Mouse (Mus musculus) stomach, postnatal 0 days (tissue): Measurements from ENCODE around the gene Hist4h4. TPM values are rescaled to one million over a fixed set of nuclear protein-coding genes. Genes with fewer than 3 reads are reported as not detected.

Experiments
- ATAC-seq: fragments of 200-750 bp; cut with Nextera tagmentation; 2 replicates; pipeline ENCODE4 v1.8.0; 2017; ENCODE audit not compliant: low FRiP score, low TSS enrichment
- DNase-seq: peaks from one replicate; pipeline ENCODE4 v3.0.0-alpha.2; 2016; ENCODE audit warnings: low spot score
- H3K27ac ChIP-seq: fragments of 300-500 bp; sonication (generic); replicated peaks from 2 replicates; pipeline ENCODE4 v1.5.1; 2014; ENCODE audit warnings: mild to moderate bottlenecking, control low read depth
- H3K27me3 ChIP-seq: fragments of 300-500 bp; sonication (generic); 2 replicates; pipeline ENCODE4 v1.6.1; 2014; ENCODE audit warnings: low read length; ENCODE audit not compliant: control insufficient read depth, insufficient read depth
- H3K36me3 ChIP-seq: fragments of 300-500 bp; sonication (generic); 2 replicates; pipeline ENCODE4 v1.6.1; 2014; ENCODE audit warnings: low read length, mixed read lengths; ENCODE audit not compliant: control insufficient read depth, insufficient read depth
- H3K4me1 ChIP-seq: fragments of 300-500 bp; sonication (generic); replicated peaks from 2 replicates; pipeline ENCODE4 v1.6.1; 2014; ENCODE audit warnings: antibody characterized with exemption; ENCODE audit not compliant: control insufficient read depth, insufficient read depth
- H3K4me2 ChIP-seq: fragments of 300-500 bp; sonication (generic); replicated peaks from 2 replicates; pipeline ENCODE4 v1.6.1; 2014; ENCODE audit warnings: low read depth, mild to moderate bottlenecking, control low read depth, moderate library complexity
- H3K4me3 ChIP-seq: fragments of 300-500 bp; sonication (generic); 2 replicates; pipeline ENCODE4 v1.5.1; 2014; ENCODE audit warnings: low read depth, low read length, control low read depth
- H3K9ac ChIP-seq: fragments of 300-500 bp; sonication (generic); 2 replicates; pipeline ENCODE4 v1.6.1; 2014; ENCODE audit warnings: mild to moderate bottlenecking, low read length, control low read depth, mixed read lengths
- H3K9me3 ChIP-seq: fragments of 300-500 bp; sonication (generic); 2 replicates; pipeline ENCODE4 v1.6.1; 2016; ENCODE audit warnings: low read length; ENCODE audit not compliant: control insufficient read depth
- CTCF ChIP-seq: IDR thresholded peaks from 2 replicates; pipeline ENCODE4 v1.5.1; 2016; ENCODE audit warnings: antibody characterized with exemption, low read depth, mild to moderate bottlenecking, moderate library complexity
- EP300 ChIP-seq: optimal IDR thresholded peaks from 2 replicates; pipeline ENCODE3; 2016; ENCODE audit warnings: antibody characterized with exemption
- WGBS: fragments of 180-500 bp; shearing (Covaris S2); extraction: QIAGEN DNeasy Blood & Tissue Kit; methylation state at CpG from one replicate; pipeline ENCODE4 v1.1.7; 2014; 5-methylcytosine and 5-hydroxymethylcytosine counted together
- polyA plus RNA-seq: library from polyadenylated mRNA; unstranded; fragments of >200 nt; fragmentation: Nextera tagmentation; extraction: Ambion mirVana; gene quantifications from 2 replicates; pipeline ENCODE4 v1.2.1, GENCODE M21; 2015

The Hist4h4 gene
- polyA plus RNA-seq, 1 experiment from 2014 or later = 0.68 TPM

- H3K9me3 ChIP-seq = no peaks in the 10 kb centered on the region
- no peak overlapping the region; the same call in 1 of the 2 replicates for H3K4me2 ChIP-seq
- DNase-seq = peak; percentile 81
- TF ChIP-seq EP300 (no peak), CTCF (no peak)
- H3K9ac ChIP-seq = no peak overlapping the region
- ATAC-seq = peak; percentile 39
- H3K27ac ChIP-seq = peak overlapping the region; percentile 70
- H3K36me3 ChIP-seq = peaks cover 18% of the 10 kb centered on the region
- H3K4me3 ChIP-seq = no peak overlapping the region
- H3K4me1 ChIP-seq = no peaks in the 10 kb centered on the region; the same call in 1 of the 2 replicates
- H3K27me3 ChIP-seq = no peaks in the 10 kb centered on the region
- WGBS = 64% methylated on average over 10 of the region's 10 CpGs
Measured at GRCm38 (mm10) chr6:136811196-136811595, 7.0 kb upstream of the Hist4h4 start.

DNA sequence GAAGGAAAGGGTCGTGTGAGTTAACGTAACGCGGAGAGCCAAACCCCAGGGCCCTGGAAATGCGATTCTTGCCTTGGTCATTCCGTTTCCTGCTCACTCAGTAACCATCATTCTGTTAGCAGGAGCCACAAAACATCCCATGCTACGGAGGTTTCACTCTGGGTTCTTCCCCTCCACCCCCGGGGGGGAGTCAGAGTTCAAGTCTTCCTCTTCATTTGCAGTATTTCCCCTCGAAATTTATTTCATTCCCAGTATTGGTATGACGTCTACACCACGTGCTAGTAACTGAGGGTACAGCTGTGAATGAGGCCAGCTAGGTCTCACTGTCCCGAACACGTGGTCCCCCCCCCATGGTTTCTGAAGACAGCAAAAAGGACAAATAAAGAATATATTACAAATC is 5.5 kb upstream of the Hist4h4 start:
- DNase-seq = no peak
- Histone ChIP-seq H3K27ac (no peak overlapping the region; the same call in 1 of the 2 replicates), H3K4me1 (no peaks in the 10 kb centered on the region; the same call in 1 of the 2 replicates), H3K4me2 (peak overlapping the region; percentile 82), H3K27me3 (no peaks in the 10 kb centered on the region), H3K4me3 (peak overlapping the region; percentile 76), H3K36me3 (peaks cover 9% of the 10 kb centered on the region), H3K9me3 (no peaks in the 10 kb centered on the region), H3K9ac (peak overlapping the region; percentile 87)
- TF ChIP-seq EP300 = no peak
- no peak for TF ChIP-seq CTCF
- no peak for ATAC-seq
- 60% methylated on average over 13 of the region's 13 CpGs for WGBS

DNA sequence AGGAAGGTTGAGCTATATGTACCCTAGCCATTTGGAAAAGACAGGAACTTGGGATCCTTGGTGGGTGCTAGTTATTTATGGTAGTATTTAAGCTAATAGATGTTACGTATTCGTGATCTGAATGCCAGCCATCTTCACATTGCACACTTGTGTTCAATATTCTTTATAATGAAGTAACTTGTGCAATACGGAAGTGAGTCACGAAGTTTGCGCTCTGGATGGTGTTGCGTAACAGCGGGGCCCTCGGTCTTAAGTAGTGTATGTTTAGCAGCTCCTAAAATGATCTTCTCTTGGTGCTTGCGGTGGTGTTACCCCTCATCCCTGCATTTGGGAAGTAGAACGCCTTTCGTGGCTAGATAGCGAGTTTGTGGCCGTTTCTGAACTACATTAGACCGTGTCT is 4.9 kb upstream of the Hist4h4 start:
- peak; percentile 81 for DNase-seq
- peak overlapping the region; percentile 87 for H3K9ac ChIP-seq
- 13% methylated on average over 14 of the region's 14 CpGs for WGBS
- no peak for TF ChIP-seq EP300
- no peak for TF ChIP-seq CTCF
- H3K27ac ChIP-seq = peak overlapping the region; percentile 93
- H3K36me3 ChIP-seq = peaks cover 4% of the 10 kb centered on the region
- no peaks in the 10 kb centered on the region; the same call in 1 of the 2 replicates for H3K4me1 ChIP-seq
- no peaks in the 10 kb centered on the region for H3K9me3 ChIP-seq
- 0 out of 2 replicates have a peak, but pooled peaks have one; percentile 28 for ATAC-seq
- H3K27me3 ChIP-seq = no peaks in the 10 kb centered on the region
- peak overlapping the region; percentile 82 for H3K4me2 ChIP-seq
- H3K4me3 ChIP-seq = peak overlapping the region; percentile 76

GRCm38 (mm10) chr6:136808631-136809046 is 4.4 kb upstream of the Hist4h4 start:
- no peaks in the 10 kb centered on the region for H3K27me3 ChIP-seq
- peak overlapping the region; percentile 82 for H3K4me2 ChIP-seq
- H3K9me3 ChIP-seq = no peaks in the 10 kb centered on the region
- no peaks in the 10 kb centered on the region for H3K36me3 ChIP-seq
- peak overlapping the region; percentile 87 for H3K9ac ChIP-seq
- peak; percentile 70 for DNase-seq
- TF ChIP-seq CTCF (no peak), EP300 (no peak)
- H3K27ac ChIP-seq = peak overlapping the region; percentile 93
- peak overlapping the region; percentile 76 for H3K4me3 ChIP-seq
- 2% methylated on average over 26 of the region's 28 CpGs for WGBS
- no peaks in the 10 kb centered on the region; the same call in 1 of the 2 replicates for H3K4me1 ChIP-seq
- peak; percentile 18 for ATAC-seq

DNA sequence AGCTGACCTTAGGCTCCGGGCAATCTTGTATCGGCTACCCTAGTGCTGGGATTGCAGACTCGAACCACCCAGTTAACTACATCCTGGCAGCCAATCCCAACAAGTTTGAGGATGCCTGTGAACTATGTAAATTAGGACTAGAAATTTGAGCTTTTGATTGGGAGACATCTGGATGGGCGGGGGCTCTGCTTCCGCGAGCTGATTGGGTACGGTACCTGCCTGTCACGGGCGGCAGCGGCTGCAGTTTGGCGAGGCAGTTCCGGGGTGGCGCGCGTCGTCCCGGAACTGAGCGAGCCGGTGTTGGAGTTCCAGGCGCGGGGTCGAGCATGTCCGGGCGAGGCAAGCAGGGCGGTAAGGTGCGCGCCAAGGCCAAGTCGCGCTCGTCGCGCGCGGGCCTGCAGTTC is 3.8 kb upstream of the Hist4h4 start, which contains the start of gene H2afj:
Gene H2afj (plus strand): TSS at position 231 of the 404 bp plus-strand sequence.
- H3K4me2 ChIP-seq = peak within 1 kb of the TSS; percentile 82
- H3K27me3 ChIP-seq = no peaks in the 10 kb centered on the region
- H3K9me3 ChIP-seq = no peaks in the 10 kb centered on the region
- peak within 1 kb of the TSS; percentile 76 for H3K4me3 ChIP-seq
- no peaks in the 10 kb centered on the region; the same call in 1 of the 2 replicates for H3K4me1 ChIP-seq
- peak within 1 kb of the TSS; percentile 87 for H3K9ac ChIP-seq
- peak; percentile 98 for DNase-seq
- under 1% methylated on average over 34 of the region's 34 CpGs for WGBS
- TF ChIP-seq EP300 (peak; percentile 51), CTCF (no peak)
- no peaks in the 10 kb centered on the region for H3K36me3 ChIP-seq
- peak; percentile 87 for ATAC-seq
- H3K27ac ChIP-seq = peak within 1 kb of the TSS; percentile 93

DNA sequence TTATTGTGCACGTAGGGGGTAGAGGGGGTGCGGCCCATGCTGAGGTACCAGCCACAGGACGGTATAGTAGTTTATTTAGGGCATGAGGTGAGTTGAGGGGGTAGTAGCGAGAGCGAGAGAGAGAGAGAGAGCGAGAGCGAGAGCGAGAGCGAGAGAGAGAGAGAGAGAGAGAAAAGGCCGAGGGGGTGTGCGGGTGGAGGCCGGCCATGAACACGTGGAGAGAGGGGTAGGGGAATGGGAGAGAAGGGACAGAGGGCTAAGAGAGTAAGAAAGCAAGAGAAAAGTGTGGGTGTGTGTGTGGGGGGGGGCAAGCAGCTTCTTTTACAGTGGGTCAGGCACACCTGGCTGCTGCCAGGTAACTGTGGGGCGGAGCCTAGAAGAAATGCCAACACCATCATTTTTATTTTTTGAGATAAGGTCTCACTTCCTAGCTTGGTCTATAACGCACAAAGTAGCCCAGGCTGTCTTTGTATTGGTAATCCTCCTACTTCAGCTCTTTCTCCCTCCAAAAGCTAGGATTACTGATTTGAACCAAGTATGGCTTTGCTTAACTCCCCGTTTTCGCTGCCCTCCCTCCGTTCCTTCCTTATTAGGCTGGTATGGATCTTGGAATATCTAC is 3.3 kb upstream of the Hist4h4 start:
- peak overlapping the region; percentile 50 for H3K9ac ChIP-seq

More for the DNA sequence above, 3.3 kb upstream of the Hist4h4 start:
- Histone ChIP-seq H3K27ac (peak overlapping the region; percentile 89), H3K4me2 (peak overlapping the region; percentile 57), H3K27me3 (no peaks in the 10 kb centered on the region), H3K36me3 (no peaks in the 10 kb centered on the region), H3K9me3 (no peaks in the 10 kb centered on the region), H3K4me1 (no peaks in the 10 kb centered on the region; the same call in 1 of the 2 replicates), H3K4me3 (peak overlapping the region; percentile 76)
- ATAC-seq = peak; percentile 22; the same call in 1 of the 2 replicates
- TF ChIP-seq CTCF (no peak), EP300 (no peak)
- WGBS = 23% methylated on average over 18 of the region's 18 CpGs
- DNase-seq = peak; percentile 53
